Mouse (Mus musculus) liver (tissue): ENCODE results near the gene Mixl1.

ENCODE experiments used
- DNase-seq: peaks from one replicate; pipeline ENCODE4 v3.0.0-alpha.2; 2020; ENCODE audit warnings: mixed read lengths

The Mixl1 gene

GRCm38 (mm10) chr1:180696626-180697352 lies at the start of gene Mixl1:
Mixl1 (minus strand) TSS chr1:180697034.
- peak; percentile 16 for DNase-seq

- no peak for DNase-seq
These were observed 32.4 kb upstream of the Mixl1 start for GRCm38 (mm10) chr1:180729231-180729630.

- DNase-seq = peak; percentile 68
These were observed 29.3 kb upstream of the Mixl1 start for GRCm38 (mm10) chr1:180726183-180726582.

- DNase-seq = peak; percentile 95
These were observed 28.9 kb upstream of the Mixl1 start, which contains the start of gene Acbd3 for GRCm38 (mm10) chr1:180725704-180726179. Acbd3 (plus strand) TSS chr1:180726043.

GRCm38 (mm10) chr1:180723701-180724238 lies 26.9 kb upstream of the Mixl1 start:
- DNase-seq = no peak

- DNase-seq = peak; percentile 17
These were observed 25.8 kb upstream of the Mixl1 start for GRCm38 (mm10) chr1:180722608-180723007.

- peak; percentile 81 for DNase-seq
These were observed 23.3 kb upstream of the Mixl1 start for GRCm38 (mm10) chr1:180719951-180720689.

- no peak for DNase-seq
These were observed 22.6 kb upstream of the Mixl1 start for GRCm38 (mm10) chr1:180719483-180719882.

- no peak for DNase-seq
These were observed 21.9 kb upstream of the Mixl1 start for GRCm38 (mm10) chr1:180718756-180719155.

GRCm38 (mm10) chr1:180708935-180709776 lies 12.3 kb upstream of the Mixl1 start:
- DNase-seq = no peak

GRCm38 (mm10) chr1:180707813-180708212 lies 11.0 kb upstream of the Mixl1 start:
- no peak for DNase-seq

GRCm38 (mm10) chr1:180707368-180707767 lies 10.5 kb upstream of the Mixl1 start:
- DNase-seq = no peak

- no peak for DNase-seq
These were observed 6.6 kb upstream of the Mixl1 start for GRCm38 (mm10) chr1:180703400-180703799.

- no peak for DNase-seq
These were observed 1.2 kb upstream of the Mixl1 start for GRCm38 (mm10) chr1:180698063-180698462.

GRCm38 (mm10) chr1:180691284-180691683 lies 5.5 kb downstream of the Mixl1 start:
- no peak for DNase-seq
